Mouse (Mus musculus) liver, embryonic 12.5 days (tissue): ENCODE measurements around the gene Zfp52. TPM values are rescaled to one million over a fixed set of nuclear protein-coding genes. Genes with fewer than 3 reads are reported as not detected.

Experiments
- ATAC-seq: fragments of 200-750 bp; cut with Nextera tagmentation; 2 replicates; pipeline ENCODE4 v1.8.0; 2017; ENCODE audit warnings: moderate number of reproducible peaks, mild to moderate bottlenecking, moderate library complexity
- H3K27ac ChIP-seq: fragments of 300-500 bp; sonication (generic); 2 replicates; pipeline ENCODE4 v1.5.1; 2016; ENCODE audit warnings: mild to moderate bottlenecking
- H3K27me3 ChIP-seq: fragments of 300-500 bp; sonication (generic); replicated peaks from 2 replicates; pipeline ENCODE4 v1.6.1; 2016; ENCODE audit warnings: mild to moderate bottlenecking, moderate library complexity
- H3K36me3 ChIP-seq: fragments of 300-500 bp; sonication (generic); 2 replicates; pipeline ENCODE4 v1.6.1; 2016; ENCODE audit warnings: mild to moderate bottlenecking, moderate library complexity
- H3K4me1 ChIP-seq: fragments of 300-500 bp; sonication (generic); 2 replicates; pipeline ENCODE4 v1.6.1; 2016
- H3K4me2 ChIP-seq: fragments of 300-500 bp; sonication (generic); 2 replicates; pipeline ENCODE4 v1.6.1; 2016; ENCODE audit warnings: mild to moderate bottlenecking, moderate library complexity
- H3K4me3 ChIP-seq: fragments of 300-500 bp; sonication (generic); 2 replicates; pipeline ENCODE4 v1.5.1; 2016; ENCODE audit warnings: mild to moderate bottlenecking, moderate library complexity
- H3K9ac ChIP-seq: fragments of 300-500 bp; sonication (generic); 2 replicates; pipeline ENCODE4 v1.6.1; 2016; ENCODE audit warnings: mild to moderate bottlenecking, moderate library complexity
- H3K9me3 ChIP-seq: fragments of 300-500 bp; sonication (generic); replicated peaks from 2 replicates; pipeline ENCODE4 v1.6.1; 2016; ENCODE audit warnings: mild to moderate bottlenecking, moderate library complexity
- WGBS: fragments of 180-500 bp; shearing (Covaris S2); methylation state at CpG from one replicate; pipeline ENCODE4 v1.1.7; 2016; ENCODE audit not compliant: insufficient replicate concordance; 5-methylcytosine and 5-hydroxymethylcytosine counted together
- polyA plus RNA-seq: library from polyadenylated mRNA; unstranded; fragments of >200 nt; fragmentation: Nextera tagmentation; extraction: Ambion mirVana; gene quantifications from 2 replicates; pipeline ENCODE4 v1.2.1, GENCODE M21; 2016

The Zfp52 gene
- polyA plus RNA-seq, result 1.4 and 1.5 TPM in 2 replicates

GRCm38 (mm10) chr17:21535096-21536001, at the start of gene Zfp52:
Gene Zfp52 (plus strand): TSS chr17:21535539.
- ATAC-seq, result peak; percentile 83
- peak within 1 kb of the TSS; percentile 27 for H3K27ac ChIP-seq
- 2% methylated on average over 21 of the region's 21 CpGs for WGBS

GRCm38 (mm10) chr17:21488760-21489499, 46.4 kb upstream of the Zfp52 start, which contains the start of gene Zfp53:
Gene Zfp53 (plus strand): TSS chr17:21488998.
- Histone ChIP-seq H3K27ac (peak within 1 kb of the TSS; percentile 82), H3K9ac (peak within 1 kb of the TSS; percentile 76), H3K9me3 (no peaks in the 10 kb centered on the region), H3K27me3 (no peaks in the 10 kb centered on the region), H3K4me3 (peak within 1 kb of the TSS; percentile 81), H3K4me1 (peaks cover 18% of the 10 kb centered on the region), H3K36me3 (peaks cover 9% of the 10 kb centered on the region), H3K4me2 (peak within 1 kb of the TSS; percentile 86)
- ATAC-seq, result peak; percentile 100
- 1% methylated on average over 34 of the region's 34 CpGs for WGBS

More at GRCm38 (mm10) chr17:21535096-21536001, at the start of gene Zfp52:
- H3K9me3 ChIP-seq, result no peaks in the 10 kb centered on the region
- no peaks in the 10 kb centered on the region for H3K36me3 ChIP-seq
- peak within 1 kb of the TSS; percentile 68 for H3K9ac ChIP-seq
- H3K4me1 ChIP-seq, result peaks cover 42% of the 10 kb centered on the region
- peak within 1 kb of the TSS; percentile 62 for H3K4me3 ChIP-seq
- H3K27me3 ChIP-seq, result no peaks in the 10 kb centered on the region
- H3K4me2 ChIP-seq, result peak within 1 kb of the TSS; percentile 82

GRCm38 (mm10) chr17:21489500-21490001, 45.8 kb upstream of the Zfp52 start:
- Histone ChIP-seq H3K4me1 (peaks cover 18% of the 10 kb centered on the region), H3K9me3 (no peaks in the 10 kb centered on the region), H3K27me3 (no peaks in the 10 kb centered on the region), H3K4me2 (peak overlapping the region; percentile 86), H3K4me3 (peak overlapping the region; percentile 81), H3K9ac (peak overlapping the region; percentile 76), H3K36me3 (peaks cover 10% of the 10 kb centered on the region), H3K27ac (peak overlapping the region; percentile 82)
- no peak for ATAC-seq
- WGBS, result 5% methylated on average over 8 of the region's 8 CpGs

DNA sequence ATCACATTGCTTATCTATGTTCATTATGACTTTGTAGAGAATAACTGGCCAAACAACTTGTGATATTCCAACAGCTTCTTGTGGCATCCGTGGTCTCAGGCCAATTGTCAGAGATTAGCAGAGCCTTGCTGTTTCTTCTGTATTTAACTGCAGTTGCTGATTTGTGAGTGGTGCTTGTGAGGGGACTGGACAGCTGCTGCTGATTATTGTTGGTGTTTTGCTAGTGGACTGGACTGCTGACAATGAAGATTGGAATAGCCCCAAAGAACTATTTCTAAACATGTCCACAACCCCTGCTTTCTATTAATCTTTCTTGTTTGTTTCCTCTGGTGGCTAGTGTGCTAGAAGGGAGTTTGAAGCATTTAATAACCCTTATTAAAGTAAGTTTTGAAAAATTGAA, 34.0 kb upstream of the Zfp52 start:
- 33% methylated on average over 1 of the region's 1 CpGs for WGBS

GRCm38 (mm10) chr17:21504524-21504923, 30.8 kb upstream of the Zfp52 start:
- H3K4me1 ChIP-seq, result no peaks in the 10 kb centered on the region
- H3K4me2 ChIP-seq, result no peak overlapping the region
- no peak overlapping the region for H3K27ac ChIP-seq
- H3K4me3 ChIP-seq, result no peak overlapping the region
- H3K9ac ChIP-seq, result no peak overlapping the region
- H3K36me3 ChIP-seq, result peaks cover 30% of the 10 kb centered on the region
- no peaks in the 10 kb centered on the region for H3K9me3 ChIP-seq
- H3K27me3 ChIP-seq, result no peaks in the 10 kb centered on the region
- 83% methylated on average over 1 of the region's 1 CpGs for WGBS
- ATAC-seq, result no peak

More for the DNA sequence above, 34.0 kb upstream of the Zfp52 start:
- no peak for ATAC-seq
- no peak overlapping the region for H3K9ac ChIP-seq
- no peak overlapping the region for H3K27ac ChIP-seq
- no peak overlapping the region for H3K4me3 ChIP-seq
- H3K9me3 ChIP-seq, result no peaks in the 10 kb centered on the region
- peaks cover 21% of the 10 kb centered on the region for H3K36me3 ChIP-seq
- no peaks in the 10 kb centered on the region for H3K27me3 ChIP-seq
- no peaks in the 10 kb centered on the region for H3K4me1 ChIP-seq
- H3K4me2 ChIP-seq, result no peak overlapping the region

GRCm38 (mm10) chr17:21506258-21506657, 29.1 kb upstream of the Zfp52 start:
- no peaks in the 10 kb centered on the region for H3K4me1 ChIP-seq
- no peak for ATAC-seq
- H3K9me3 ChIP-seq, result no peaks in the 10 kb centered on the region
- peaks cover 30% of the 10 kb centered on the region for H3K36me3 ChIP-seq
- H3K4me3 ChIP-seq, result no peak overlapping the region
- no peak overlapping the region for H3K9ac ChIP-seq
- no peak overlapping the region for H3K4me2 ChIP-seq
- no peak overlapping the region for H3K27ac ChIP-seq
- 91% methylated on average over 3 of the region's 3 CpGs for WGBS
- no peaks in the 10 kb centered on the region for H3K27me3 ChIP-seq

DNA sequence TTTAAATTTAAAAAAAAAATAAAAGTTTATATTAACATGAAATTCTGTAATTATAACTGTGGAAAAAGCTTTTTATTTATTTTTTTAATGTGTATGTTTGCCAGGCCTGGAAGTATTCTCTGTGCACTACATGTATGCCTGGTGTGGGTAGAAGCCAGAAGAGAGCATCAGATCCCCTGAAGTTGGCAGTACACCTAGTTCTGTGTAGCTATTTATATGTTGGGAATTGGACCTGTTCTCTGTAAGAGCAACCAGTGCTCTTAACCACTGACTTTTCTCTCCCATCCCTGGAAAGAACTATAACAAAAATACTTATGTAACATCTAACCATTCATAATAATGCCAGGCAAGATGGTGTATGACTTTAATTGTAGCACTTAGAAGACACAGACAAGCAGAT, 25.6 kb upstream of the Zfp52 start:
- no peak for ATAC-seq
- Histone ChIP-seq H3K27me3 (no peaks in the 10 kb centered on the region), H3K4me2 (no peak overlapping the region), H3K9ac (no peak overlapping the region), H3K4me3 (no peak overlapping the region), H3K4me1 (no peaks in the 10 kb centered on the region), H3K27ac (no peak overlapping the region), H3K36me3 (peaks cover 35% of the 10 kb centered on the region), H3K9me3 (no peaks in the 10 kb centered on the region)

DNA sequence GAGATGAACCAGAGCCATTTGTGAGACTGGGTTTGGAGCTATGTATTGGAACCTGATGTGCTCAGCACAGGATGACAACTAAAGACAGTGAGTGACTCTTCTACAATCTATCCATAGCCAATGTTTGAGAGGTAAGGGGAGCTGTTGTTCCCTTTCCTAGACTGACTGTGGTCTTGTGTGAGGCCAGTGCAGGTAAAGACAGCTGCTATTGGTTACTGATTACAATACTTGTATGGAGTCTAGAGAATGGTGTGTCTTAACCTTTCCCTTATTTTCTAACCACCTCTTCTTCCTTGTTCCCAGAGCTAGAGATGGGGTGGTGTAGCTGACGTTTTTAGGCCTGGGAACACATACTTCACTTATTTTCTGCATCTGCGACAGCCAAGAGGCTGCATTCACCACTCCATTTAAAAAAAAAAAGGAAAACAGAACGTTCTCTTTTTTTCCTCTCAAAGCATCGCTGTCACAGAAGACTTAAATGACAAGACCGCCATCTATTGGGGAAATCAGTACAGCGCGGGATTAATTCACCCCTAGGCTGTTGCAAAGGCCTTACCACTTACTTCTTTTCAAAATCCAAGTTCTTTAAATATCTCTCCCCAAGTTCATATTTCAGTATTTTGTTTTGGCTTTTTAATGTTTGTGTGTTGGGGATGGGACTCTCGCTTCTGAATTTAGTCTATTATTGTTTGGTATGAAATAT, 19.8 kb upstream of the Zfp52 start:
- Histone ChIP-seq H3K27ac (peak overlapping the region; percentile 82), H3K4me1 (peaks cover 16% of the 10 kb centered on the region), H3K36me3 (peaks cover 5% of the 10 kb centered on the region; the same call in 1 of the 2 replicates), H3K4me2 (peak overlapping the region; percentile 90), H3K9me3 (no peaks in the 10 kb centered on the region), H3K27me3 (no peaks in the 10 kb centered on the region), H3K4me3 (peak overlapping the region; percentile 65), H3K9ac (peak overlapping the region; percentile 70; the same call in 1 of the 2 replicates)
- WGBS, result 3% methylated on average over 8 of the region's 8 CpGs
- peak; percentile 57; the same call in 1 of the 2 replicates for ATAC-seq

DNA sequence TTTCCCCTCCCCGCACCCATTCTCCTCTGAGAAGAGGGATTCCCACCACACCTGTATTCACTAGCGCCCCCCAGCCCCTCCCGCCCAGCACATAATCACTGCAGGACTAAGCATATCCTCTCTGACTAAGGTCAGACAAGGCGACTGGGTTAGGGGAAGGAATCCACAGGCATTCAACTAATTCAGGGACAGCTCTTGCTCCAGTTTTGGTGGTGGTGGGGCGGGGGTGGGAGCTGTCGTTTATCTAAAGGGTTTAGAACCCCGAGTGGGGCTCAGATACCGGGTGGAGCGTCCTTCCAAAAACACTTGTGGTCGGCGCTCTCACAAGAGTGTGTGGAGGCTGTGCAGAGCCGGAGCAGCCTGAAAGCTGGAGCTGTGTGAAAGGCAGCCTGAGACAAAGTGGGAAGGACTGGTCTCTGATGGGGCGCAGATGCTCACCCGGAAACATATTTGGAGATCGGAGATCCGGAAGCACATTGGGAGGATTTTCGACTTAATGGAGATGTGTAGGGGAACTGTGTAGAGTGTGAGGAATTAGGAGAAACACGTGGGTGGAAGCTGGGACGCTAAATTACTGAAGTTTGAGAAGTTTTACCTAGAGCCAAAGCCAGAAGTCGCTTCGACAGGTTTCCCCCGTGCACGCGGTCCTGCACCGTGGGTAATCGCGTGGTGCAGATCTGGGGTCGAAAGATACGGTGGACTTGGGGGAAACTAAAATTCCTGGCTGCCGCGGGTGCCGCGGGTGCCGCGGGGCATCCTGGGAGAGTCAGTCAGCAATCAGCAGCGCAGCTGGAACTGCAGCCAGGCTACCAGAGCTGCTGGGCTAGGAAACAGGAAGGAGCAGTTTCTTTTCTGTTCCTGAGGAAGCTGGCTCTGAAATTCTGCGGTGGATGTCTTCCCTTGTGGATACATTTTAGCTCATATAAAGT, 18.9 kb upstream of the Zfp52 start:
- Histone ChIP-seq H3K4me3 (peak overlapping the region; percentile 65), H3K9ac (peak overlapping the region; percentile 70), H3K27me3 (no peaks in the 10 kb centered on the region), H3K27ac (peak overlapping the region; percentile 82), H3K36me3 (peaks cover 5% of the 10 kb centered on the region; the same call in 1 of the 2 replicates), H3K4me1 (peaks cover 16% of the 10 kb centered on the region), H3K9me3 (no peaks in the 10 kb centered on the region), H3K4me2 (peak overlapping the region; percentile 90)
- peak; percentile 89 for ATAC-seq
- WGBS, result under 1% methylated on average over 37 of the region's 37 CpGs

GRCm38 (mm10) chr17:21517130-21517671, 18.1 kb upstream of the Zfp52 start:
- peak overlapping the region; percentile 70 for H3K9ac ChIP-seq
- H3K27me3 ChIP-seq, result no peaks in the 10 kb centered on the region
- H3K4me2 ChIP-seq, result peak overlapping the region; percentile 90
- WGBS, result 30% methylated on average over 4 of the region's 4 CpGs
- peak; percentile 9; the same call in 1 of the 2 replicates for ATAC-seq
- H3K9me3 ChIP-seq, result no peaks in the 10 kb centered on the region
- no peak overlapping the region for H3K27ac ChIP-seq
- H3K4me3 ChIP-seq, result peak overlapping the region; percentile 65
- peaks cover 16% of the 10 kb centered on the region for H3K4me1 ChIP-seq
- H3K36me3 ChIP-seq, result peaks cover 1% of the 10 kb centered on the region; the same call in 1 of the 2 replicates
